Mouse (Mus musculus): ENCODE measurements around the gene Atp6v0a4.

GRCm38 (mm10) chr6:38049601-38050000 is 74.8 kb downstream of the Atp6v0a4 start:
- TF ChIP-seq POLR2A (IDR thresholded peaks at IDR 0.05; ENCODE audit: borderline replicate concordance, extremely low read depth, low read depth, low read length) (no peak), CTCF (IDR thresholded peaks at IDR 0.05; ENCODE audit: insufficient read depth, low read length) (no peak)

All from lung, adult 2 months (tissue).